Mouse (Mus musculus) NIH3T3 (cell line): ENCODE data around the gene Hoxb4.
A peak's percentile ranks its signal among the peaks of the same experiment; 100 is the strongest.

Experiments
- DNase-seq: peaks from one replicate; pipeline ENCODE4 v3.0.0-alpha.2; 2012; ENCODE audit warnings: low read depth

Gene Hoxb4

DNA sequence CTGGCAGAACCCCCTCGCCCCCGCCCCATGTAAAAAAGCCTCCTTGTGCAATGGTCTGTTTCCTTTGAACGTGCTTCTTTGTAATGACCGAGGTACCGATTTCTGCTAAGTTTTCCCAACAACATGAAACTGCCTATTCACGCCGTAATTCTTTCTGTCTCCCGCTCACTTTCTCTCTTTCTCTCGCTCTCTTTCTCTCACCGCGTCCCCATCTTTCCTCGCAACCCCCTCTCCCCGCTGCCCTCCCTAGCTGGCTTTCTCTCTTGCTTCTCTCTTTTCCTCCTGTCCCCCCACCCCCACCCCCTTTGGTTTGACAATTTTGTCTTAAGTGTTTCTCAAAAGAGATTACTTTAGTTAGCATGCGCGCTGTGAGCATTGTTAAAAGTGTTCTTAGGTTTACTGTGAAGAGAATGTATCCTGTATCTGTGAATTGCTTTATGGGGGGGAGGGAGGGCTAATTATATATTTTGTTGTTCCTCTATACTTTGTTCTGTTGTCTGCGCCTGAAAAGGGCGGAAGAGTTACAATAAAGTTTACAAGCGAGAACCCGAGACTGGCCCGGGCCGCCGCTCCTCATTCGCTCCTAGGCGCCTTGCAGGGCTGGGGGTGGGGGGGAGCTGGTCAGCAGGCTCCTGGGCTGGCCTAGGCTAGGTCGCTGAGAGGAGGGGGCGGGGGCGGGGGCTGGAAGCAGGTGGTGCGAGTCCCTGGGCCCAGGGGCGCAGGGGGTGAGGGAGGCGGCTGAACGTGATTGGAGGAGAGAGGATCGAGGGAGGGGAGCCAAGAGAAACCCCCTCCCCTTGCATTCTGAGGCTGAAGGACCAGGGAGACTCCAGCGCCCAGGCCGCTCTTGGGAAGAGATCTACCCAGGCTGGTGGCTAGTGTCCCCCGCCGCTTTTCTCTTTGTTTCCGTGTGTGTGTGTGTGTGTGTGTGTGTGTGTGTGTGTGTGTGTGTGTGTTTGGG, 33.0 kb upstream of the Hoxb4 start:
- DNase-seq: no peak

DNA sequence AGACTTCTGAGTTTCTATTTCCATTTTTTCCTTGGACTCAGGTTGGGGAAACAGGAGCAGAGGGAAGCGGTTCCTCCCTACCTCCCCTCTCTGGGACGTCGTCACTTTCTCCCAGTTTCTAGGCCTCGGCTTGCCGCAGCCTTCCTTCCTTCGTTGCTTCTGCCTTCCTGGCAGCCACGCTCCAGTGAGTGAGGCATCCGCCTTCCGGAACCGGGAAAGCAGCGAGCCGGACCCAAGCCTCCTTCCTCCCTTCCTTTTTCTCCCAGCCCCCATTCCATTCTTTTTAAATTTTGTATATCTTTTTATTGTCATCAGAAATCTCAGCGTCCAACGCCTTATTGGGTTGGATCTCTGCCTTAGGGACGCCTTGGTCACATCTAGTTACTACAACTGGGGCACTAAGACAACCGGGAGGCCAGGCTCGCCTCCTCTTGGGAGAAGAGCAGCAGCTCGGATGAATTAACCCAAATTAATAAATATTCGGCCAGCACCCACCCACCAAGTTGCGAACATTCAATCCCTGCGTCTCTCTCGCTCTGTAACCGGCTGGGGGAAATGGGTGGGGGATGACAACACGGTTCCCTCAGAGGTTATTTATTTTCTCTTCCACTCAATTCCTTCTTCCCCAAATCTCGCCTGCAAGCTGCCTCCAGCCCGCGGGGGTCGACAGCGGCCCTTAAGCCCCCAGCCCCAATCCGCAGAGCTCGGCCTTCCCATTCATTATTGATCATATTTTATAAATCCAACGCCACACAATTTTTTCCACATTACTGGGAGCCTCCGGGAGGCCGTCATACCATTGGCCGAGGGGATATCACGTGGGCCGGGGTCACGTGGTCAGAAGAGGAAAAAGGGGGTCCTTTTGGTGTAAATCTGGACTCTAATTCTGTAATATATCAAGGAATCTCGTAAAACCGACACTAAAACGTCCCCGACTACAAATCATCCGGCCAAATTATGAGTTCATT, 32.0 kb upstream of the Hoxb4 start, which contains the start of gene Hoxb7:
Hoxb7 (plus strand) TSS at position 853 of the 968 bp plus-strand sequence.
- no peak for DNase-seq

DNA sequence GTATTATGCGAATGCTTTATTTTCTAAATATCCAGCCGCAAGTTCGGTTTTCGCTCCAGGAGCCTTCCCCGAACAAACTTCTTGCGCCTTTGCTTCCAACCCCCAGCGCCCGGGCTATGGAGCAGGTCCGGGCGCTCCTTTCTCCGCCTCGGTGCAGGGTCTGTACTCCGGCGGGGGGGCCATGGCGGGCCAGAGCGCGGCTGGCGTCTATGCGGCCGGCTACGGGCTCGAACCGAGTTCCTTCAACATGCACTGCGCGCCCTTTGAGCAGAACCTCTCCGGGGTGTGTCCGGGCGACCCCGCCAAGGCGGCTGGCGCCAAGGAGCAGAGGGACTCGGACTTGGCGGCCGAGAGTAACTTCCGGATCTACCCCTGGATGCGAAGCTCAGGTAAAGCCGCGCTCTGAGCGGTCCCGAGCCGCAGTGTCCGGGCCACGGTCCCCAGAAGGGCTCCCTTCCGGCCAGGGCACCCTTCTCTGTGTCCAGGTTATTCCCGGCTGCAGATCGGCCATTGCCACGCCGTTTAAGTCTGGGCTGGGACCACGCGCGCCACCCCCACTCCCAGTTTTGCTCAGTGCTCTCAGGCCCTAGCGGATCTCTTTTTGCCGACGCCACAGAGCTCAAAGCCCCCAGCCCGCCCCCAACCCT, 31.2 kb upstream of the Hoxb4 start:
- DNase-seq: no peak

DNA sequence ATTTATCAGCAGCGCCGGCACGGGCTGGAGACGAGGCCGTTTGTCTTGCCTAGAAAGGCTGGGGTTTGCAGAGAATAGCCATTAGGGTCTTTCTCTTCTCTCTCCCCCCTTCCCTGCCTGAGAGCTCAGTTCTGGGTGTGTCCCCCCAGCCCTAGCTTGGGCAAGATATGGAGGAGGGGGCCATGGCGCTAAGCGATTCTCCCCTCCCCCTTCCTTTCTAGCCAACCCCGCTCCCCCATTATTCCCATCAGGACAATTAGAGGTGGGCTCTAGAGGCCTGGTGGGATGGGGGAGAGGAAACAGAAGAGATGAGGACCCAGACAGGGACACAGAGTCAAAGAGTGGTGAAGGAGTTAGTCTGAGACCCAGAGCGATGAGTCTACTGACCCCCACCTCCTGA, 30.7 kb upstream of the Hoxb4 start:
- DNase-seq: no peak

DNA sequence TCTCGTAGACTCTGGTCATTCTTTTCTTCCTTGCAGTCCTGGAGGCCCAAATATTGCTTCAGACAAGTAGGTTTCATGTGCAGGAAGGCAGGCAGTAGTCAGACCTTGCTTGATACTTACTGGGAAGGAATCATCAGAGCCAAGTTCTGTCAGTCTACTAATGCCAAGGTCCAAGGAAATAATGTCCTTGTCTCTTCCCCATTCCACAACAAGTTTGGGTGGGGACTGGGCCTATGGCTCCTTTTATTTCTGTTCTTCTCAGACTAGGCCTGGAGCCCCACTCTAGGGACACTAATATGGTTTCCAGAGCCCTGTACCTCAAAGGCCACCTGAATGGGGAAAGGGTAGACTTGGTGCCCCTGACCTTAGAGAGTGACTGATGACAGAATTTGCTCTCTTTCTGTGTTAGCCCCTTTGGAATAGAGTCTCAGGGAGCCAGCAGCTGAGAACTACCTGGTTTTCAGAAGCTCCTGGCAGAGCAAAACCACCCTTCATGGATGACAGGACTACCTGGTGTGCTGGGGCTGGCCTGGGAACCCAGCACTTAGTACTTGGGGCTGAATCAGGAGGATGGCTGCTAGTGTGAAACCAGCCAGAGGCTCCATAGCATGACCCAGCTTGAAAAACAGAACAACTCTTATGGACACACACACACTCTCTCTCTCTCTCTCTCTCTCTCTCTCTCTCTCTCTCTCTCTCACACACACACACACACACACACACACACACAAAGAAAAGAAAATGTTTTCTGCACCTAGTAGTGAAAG, 29.4 kb upstream of the Hoxb4 start:
- DNase-seq: no peak

DNA sequence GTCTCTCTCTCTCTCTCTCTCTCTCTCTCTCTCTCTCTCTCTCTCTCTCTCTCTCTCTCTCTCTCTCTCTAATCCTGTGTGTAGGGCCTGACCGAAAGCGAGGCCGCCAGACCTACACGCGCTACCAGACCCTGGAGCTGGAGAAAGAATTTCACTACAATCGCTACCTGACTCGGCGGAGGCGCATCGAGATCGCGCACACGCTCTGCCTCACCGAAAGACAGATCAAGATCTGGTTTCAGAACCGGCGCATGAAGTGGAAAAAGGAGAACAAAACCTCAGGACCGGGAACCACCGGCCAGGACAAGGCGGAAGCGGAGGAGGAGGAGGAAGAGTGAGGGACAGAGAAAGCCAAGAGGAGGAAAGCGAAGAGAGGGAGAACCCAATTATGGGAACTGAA, 28.8 kb upstream of the Hoxb4 start:
- DNase-seq: no peak

DNA sequence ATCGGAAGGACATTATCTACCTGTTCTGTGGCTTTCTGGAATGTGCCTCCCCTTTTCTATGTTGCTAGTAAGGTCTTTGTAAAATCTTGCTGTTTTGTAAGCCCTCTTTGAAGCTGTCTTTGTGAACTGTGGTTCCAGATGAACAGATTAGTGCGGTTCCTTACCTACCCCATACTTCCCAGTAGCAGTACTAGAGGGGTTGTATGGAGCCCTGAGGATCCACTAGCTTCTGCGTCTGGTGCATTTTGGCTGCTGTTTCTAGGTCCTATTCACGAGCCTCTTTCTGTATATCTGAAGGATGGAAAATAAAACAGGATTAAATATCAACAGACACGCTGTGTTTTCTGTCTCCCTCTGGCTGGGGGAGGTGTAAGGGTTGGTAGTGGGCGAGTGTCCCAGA, 28.2 kb upstream of the Hoxb4 start:
- DNase-seq: no peak

DNA sequence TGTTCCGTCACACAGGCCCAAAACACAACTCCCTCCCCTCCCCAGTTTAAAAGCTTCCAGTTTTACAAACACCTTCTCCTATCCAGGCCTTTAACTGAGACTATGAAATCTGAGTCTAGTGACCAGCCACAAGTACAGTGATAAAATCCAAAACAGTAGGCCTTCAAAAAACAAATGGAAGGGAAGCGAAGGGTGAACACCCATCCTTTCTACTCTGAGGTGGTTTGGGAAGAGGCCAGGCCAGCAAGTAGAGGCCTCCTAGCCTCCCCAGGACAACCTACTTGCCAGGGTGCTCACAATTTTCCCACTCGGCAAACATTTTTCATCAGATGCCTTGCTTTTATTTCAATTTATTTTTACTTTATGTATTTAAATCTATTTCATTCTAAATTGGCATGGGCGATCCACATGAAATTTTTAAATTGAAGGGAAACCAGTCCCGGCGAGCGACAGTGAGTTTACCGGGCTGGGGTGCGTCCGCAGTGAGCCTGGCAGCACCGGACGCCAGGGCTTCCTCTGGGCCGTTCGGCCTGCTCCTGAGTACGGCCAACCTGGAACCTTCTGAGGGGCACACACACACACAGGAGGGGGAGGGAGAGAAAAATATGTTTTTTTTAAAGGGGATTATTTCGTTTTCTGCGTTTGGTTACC, 27.2 kb upstream of the Hoxb4 start:
- no peak for DNase-seq

DNA sequence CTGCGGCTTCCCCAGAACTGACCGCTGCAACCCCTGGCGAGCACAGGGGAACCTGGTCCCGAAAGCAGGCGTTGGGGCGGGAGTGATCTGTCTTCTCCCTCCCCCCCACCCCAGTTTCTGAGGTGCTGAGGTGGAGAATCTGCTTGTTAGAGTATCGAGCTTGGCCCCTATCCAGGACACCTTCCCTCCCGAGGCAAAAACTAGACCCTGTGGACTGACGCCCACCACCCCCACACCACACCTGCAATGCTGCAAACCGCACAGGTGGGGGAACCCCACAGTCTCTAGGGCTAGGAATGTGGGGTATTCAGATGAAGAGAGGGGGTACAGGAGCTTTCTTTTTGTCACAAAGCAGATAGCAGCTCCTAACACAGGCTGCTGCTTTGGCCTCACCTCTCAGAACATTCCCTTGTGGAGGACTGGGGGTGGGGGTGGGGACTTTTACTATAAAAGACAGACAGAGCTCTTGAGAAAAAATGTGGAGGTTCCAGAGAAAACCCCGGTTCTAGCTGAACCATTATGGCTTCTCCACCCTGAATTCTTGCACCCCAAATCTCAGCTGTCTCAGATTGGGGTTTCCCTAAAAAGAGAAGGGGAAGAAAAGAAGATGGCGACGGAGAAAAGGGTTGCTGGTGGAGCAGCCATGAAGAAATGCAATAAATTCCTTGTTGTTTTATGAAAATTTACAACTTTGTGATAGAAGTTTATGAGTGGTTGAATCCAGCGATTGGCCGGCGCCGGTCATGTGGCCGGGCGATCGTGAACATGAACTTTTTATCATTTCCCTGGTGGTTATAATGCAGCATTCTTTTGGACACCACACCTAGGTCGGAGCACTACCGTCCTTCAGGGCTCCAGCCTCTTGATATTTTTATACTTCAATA, 26.1 kb upstream of the Hoxb4 start, which contains the start of gene Hoxb6:
Hoxb6 (plus strand) TSS at position 796 of the 884 bp plus-strand sequence.
- peak; percentile 17 for DNase-seq

DNA sequence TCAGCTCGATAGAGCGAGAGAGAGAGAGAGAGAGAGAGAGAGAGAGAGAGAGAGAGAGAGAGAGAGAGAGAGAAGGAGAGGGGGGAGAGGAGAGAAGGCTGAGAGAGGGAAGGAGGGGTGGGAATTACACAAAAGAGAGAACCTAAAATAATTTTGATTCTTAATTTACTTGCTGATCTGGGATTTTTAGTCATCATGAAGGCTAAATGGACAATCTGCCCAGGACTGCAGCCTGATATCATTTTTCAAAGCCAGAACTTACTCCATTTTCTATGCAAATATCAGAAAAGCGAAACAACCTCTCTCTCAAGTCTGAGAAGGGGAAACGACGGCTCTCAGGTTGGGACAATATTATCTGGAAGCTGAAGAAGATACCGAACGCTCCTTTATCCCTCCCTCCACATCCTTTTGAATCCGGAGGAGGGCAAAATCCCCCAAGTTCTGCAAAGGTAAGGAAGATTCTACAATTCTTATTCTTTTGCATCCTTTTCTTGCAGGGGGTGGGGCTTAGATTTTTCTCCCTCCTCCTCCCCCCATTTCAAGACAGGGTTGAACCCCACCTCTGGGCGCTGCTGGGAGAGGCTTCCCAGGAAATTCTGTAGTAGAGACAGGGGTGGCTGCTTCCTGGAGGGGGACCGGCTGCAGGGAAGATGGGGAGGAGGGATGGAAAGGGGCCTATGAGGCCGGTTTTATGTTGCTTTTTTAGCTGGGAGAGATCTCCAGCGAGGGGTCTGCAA, 25.3 kb upstream of the Hoxb4 start:
- no peak for DNase-seq

DNA sequence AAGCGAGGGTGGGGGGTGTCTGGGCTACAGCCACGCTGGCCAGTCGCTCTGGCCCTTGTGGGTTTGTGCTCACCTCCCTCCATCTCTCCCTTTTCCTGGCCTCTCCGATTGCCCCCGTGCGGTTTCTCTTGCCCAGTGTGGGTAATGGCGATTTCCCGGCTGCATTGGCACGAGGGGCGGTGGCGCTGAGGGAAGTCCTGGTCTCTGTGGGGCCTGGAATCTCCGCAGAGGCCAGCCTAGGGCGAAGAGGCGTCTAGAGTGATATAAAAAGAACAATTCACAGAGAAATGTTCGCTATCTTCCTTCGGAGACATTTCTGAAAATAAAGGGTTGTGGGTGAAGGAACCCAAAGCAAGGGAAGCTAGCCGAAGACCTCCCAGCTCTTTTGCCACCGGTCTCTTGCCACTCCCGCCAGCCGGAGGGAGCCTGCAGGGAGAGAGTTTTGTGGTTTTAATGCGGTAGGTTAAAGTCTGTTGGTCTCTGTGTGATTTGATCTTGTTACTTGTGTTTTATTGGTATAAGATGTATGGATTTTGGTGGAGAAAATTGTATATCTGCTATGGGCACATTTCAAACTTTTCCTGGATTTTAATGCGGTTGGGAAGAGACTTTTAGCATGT, 24.7 kb upstream of the Hoxb4 start:
- no peak for DNase-seq

DNA sequence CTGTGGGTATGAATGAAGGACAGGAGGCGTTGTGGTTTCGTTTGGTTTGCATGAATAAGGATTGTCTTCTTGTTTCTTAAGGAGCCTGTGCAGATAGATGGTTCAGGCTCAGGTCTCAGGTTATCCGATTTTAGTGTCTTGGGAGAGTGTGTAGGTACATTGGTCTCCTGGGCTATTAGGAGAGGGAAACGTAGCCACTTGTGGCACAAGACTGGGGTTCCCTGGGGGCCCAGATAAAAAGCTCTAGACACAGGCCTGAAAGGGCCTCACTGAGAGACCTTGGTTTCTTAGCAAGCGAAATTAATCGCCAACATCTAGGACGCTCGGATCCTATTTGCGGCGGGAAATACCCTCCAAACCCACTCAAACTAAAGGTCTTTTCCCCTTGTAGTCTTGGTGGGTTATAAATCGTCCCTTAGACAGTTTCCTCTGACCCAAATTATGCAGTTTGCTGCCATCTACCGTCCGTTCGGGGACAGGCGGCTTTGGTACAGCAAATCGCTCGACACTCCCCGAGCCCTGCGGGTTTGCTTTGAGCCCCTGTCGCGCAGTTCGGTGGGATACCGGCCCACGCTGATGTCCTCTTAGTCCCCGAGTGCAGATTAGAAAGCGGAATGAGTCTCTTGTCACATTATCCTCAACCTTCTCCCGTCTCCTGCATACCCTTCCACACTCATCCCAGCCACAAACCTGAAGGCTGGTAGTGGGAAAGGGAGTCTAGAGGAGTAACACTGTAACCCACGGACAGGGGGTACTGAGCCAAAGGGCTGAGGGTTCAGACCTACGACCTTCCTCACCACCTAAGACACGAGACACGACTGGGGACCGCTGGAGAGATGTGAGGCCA, 23.6 kb upstream of the Hoxb4 start:
- DNase-seq: peak; percentile 74

DNA sequence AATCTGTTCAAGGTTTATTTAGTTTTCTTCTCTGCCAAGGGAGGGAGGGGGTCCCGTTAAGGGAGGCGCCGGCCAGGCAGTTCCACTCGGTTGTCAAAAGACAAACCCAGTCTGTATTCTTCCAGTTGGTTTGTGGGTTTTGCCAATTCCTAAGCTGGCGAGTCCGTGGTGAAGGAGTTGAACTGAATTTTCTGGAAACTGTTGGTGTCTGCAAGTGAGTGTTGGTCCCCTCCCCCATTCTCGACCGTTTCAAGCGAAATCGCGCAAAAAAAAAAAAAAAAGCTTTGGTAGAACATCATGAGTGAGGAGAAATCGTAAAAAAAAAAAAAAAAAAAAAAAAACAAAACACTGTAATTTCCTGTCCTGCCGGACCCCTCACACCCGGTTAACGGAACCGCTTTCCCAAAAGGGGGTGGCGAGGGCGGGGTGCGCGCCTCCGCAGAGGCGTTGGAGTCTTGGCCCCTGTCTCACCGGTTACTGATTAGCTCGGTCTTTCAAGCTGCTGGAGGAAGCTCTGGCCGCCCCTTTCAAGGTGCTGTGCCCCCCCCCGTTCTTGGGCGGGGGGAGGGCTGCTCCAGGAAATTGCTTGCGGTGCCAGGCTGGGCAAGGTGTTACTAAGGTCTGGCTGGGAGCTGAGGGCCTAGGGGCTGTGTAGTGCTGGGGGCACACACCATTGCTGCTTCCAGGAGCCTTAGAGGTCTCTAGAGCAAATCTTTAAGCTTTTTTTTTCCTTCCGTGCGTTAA, 22.8 kb upstream of the Hoxb4 start:
- DNase-seq: no peak

DNA sequence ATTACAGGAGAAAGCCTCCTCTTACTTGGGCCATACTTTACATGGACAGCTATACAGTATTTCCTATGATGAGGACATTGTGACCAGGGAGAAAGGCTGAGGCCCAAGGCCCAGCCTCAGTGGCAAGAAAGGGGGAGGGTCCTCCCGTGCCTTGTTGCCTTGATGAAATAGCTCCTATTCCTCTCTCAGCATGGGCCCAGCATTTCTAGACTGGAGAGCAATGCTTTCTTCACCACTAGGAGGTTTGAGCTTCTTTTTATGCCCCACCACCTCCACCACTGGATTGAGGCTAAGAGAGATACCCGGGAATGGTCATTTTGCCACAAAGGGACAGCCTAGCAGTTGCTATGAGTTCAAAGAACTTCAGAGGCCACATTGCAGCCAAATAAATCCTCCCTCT, 21.1 kb upstream of the Hoxb4 start:
- DNase-seq: no peak

DNA sequence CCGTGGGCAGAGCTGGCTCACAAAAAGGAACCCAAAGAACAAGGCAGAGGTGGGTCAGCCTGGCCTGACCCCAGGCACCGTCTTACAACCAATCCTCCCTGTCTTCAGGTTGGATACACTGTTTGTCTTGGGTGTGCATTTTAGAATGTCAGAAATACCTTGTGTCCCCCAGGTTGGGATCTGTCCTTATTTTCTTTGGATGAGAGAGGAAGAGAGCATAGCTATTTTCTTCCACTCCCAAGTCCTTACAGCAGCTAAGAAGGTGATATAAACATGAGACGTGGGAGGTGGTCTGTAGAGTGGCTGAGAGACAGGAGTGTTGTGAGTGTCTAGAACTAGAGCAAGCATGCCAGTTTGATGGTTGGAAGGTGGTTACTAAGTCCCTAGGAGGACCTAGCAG, 20.6 kb upstream of the Hoxb4 start:
- DNase-seq: no peak

DNA sequence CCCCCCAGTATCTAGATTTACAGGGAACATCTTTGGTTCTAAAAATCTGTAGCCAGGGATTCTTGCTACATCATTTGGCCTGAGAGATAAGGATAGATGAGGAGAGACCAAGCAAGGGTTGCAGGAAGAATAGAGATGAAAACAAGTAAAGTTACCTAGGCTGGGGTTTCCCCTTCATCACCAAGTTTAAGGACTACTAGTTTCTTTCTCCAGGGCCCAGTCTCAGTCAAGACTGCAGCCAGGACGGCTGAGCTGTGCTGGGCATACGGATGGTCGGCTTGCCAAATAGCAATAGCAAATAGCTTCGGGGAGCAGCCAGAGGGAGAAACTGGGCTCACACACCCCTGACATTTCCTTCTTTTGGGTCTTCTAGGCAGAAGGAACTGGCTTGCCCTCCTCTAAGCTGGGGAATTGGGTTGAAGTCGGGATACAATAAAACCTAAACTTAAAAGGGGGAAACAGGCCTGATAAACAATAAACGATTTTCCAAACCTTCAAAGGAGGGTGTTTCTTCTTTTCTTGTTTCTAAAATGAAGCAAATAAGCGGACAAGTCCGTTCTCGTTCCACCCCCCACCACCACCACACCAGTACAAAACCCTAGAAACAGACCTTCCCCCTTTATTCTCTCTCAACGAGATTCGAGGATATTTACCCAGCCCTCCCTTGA, 20.0 kb upstream of the Hoxb4 start:
- no peak for DNase-seq
